Mouse (Mus musculus) intestine, embryonic 16.5 days (tissue): ENCODE measurements at regions not wholly inside any gene's neighbourhood (a gene's known extent, or its start where the extent isn't known, plus 50 kb on each side); places are given as distances from the start of the nearest gene placed in this dataset.
A peak's percentile ranks its signal among the peaks of the same experiment; 100 is the strongest.

Experiments
- ATAC-seq: fragments of 200-750 bp; cut with Nextera tagmentation; 2 replicates; pipeline ENCODE4 v1.8.0; 2017; ENCODE audit warnings: moderate TSS enrichment, moderate library complexity
- H3K27ac ChIP-seq: fragments of 300-500 bp; sonication (generic); 2 replicates; pipeline ENCODE4 v1.5.1; 2014; ENCODE audit warnings: mild to moderate bottlenecking, low read length
- H3K27me3 ChIP-seq: fragments of 300-500 bp; sonication (generic); replicated peaks from 2 replicates; pipeline ENCODE4 v1.6.1; 2014; ENCODE audit warnings: low read length, control low read depth, mixed read lengths; ENCODE audit not compliant: control insufficient read depth, insufficient read depth
- H3K36me3 ChIP-seq: fragments of 300-500 bp; sonication (generic); 2 replicates; pipeline ENCODE4 v1.6.1; 2014; ENCODE audit warnings: low read length, control low read depth; ENCODE audit not compliant: control insufficient read depth, insufficient read depth
- H3K4me1 ChIP-seq: fragments of 300-500 bp; sonication (generic); 2 replicates; pipeline ENCODE4 v1.6.1; 2014; ENCODE audit warnings: low read length, control low read depth, mixed read lengths; ENCODE audit not compliant: control insufficient read depth, insufficient read depth
- H3K4me2 ChIP-seq: fragments of 300-500 bp; sonication (generic); 2 replicates; pipeline ENCODE4 v1.6.1; 2014; ENCODE audit warnings: low read depth, low read length, control low read depth
- H3K4me3 ChIP-seq: fragments of 300-500 bp; sonication (generic); 2 replicates; pipeline ENCODE4 v1.5.1; 2014; ENCODE audit warnings: mild to moderate bottlenecking, low read length
- H3K9ac ChIP-seq: fragments of 300-500 bp; sonication (generic); 2 replicates; pipeline ENCODE4 v1.6.1; 2014; ENCODE audit warnings: low read depth, low read length
- H3K9me3 ChIP-seq: fragments of 300-500 bp; sonication (generic); 2 replicates; pipeline ENCODE4 v1.6.1; 2016; ENCODE audit warnings: low read length, control low read depth; ENCODE audit not compliant: control insufficient read depth
- WGBS: fragments of 180-500 bp; shearing (Covaris S2); extraction: QIAGEN DNeasy Blood & Tissue Kit; methylation state at CpG from one replicate; pipeline ENCODE4 v1.1.7; 2014; 5-methylcytosine and 5-hydroxymethylcytosine counted together

DNA sequence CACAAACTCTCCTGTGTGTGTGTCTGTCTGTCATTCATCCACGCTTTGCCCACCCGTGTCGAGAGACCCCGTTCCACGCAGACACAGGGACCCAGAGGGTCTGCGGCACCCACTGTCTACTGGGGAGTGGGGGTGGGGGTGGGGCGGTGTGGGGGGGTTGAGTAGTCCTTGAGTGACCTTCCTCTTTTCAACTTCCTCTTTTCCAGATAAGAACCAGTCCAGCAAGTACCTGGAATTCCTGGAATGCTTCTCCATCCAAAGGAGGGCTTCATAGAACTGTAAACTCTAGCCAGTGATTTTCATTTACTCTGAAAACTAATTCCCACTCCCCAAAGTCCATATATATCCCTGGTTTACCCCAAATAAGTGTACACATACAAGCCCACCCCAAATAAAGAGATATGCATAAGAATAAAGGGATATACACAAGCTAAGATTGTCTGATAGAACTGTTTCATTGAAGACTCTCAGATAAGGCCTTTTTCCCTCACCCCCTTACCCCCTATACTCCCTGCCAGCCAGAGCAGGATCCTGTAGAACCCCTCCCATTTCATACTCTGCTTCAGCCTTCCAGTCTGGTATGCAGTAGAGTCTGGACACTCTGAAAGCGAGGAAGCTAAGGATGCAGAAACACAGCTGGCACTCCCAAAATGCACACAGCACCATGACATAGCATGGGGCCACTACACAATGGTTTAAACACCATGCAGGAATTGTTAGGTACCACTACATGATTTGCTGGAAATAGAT is 172.0 kb downstream of the Gm9733 start:
- no peak for ATAC-seq
- no peak overlapping the region for H3K27ac ChIP-seq
- 85% methylated on average over 8 of the region's 8 CpGs for WGBS

DNA sequence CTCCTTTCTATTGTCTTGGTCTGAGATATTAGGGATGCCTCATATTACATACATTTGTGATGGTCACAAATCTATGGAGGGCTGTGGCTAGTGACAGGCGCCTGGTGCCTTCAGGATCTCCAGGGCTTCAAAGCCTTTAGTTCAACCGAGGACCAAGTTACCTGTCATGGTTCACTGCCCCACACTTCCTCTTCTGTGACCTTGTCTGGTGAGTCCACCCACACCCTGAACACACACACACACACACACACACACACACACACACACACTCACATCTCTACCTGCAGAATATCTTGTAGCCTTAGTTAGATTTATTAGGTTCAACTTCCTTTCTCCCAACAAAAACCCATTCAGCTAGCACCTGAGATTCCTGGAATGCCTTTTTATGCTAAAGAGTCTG is 156.3 kb downstream of the Gm9733 start:
- H3K4me3 ChIP-seq: no peak overlapping the region
- no peak overlapping the region for H3K27ac ChIP-seq
- H3K9ac ChIP-seq: no peak overlapping the region
- no peak for ATAC-seq
- H3K4me2 ChIP-seq: no peak overlapping the region
- 86% methylated on average over 2 of the region's 2 CpGs for WGBS
- no peaks in the 10 kb centered on the region for H3K27me3 ChIP-seq
- no peaks in the 10 kb centered on the region for H3K36me3 ChIP-seq
- no peaks in the 10 kb centered on the region for H3K4me1 ChIP-seq
- H3K9me3 ChIP-seq: no peaks in the 10 kb centered on the region

More for the DNA sequence above, 172.0 kb downstream of the Gm9733 start:
- no peaks in the 10 kb centered on the region for H3K9me3 ChIP-seq
- H3K9ac ChIP-seq: no peak overlapping the region
- no peaks in the 10 kb centered on the region for H3K36me3 ChIP-seq
- no peaks in the 10 kb centered on the region for H3K27me3 ChIP-seq
- H3K4me1 ChIP-seq: no peaks in the 10 kb centered on the region
- no peak overlapping the region for H3K4me3 ChIP-seq
- H3K4me2 ChIP-seq: no peak overlapping the region

- H3K27me3 ChIP-seq: no peaks in the 10 kb centered on the region
- no peak overlapping the region for H3K4me2 ChIP-seq
- H3K36me3 ChIP-seq: no peaks in the 10 kb centered on the region
- H3K27ac ChIP-seq: no peak overlapping the region
- no peak overlapping the region for H3K4me3 ChIP-seq
- H3K9me3 ChIP-seq: no peaks in the 10 kb centered on the region
- no peak for ATAC-seq
- WGBS: 75% methylated on average over 6 of the region's 6 CpGs
- no peaks in the 10 kb centered on the region for H3K4me1 ChIP-seq
- no peak overlapping the region for H3K9ac ChIP-seq
Observed at GRCm38 (mm10) chr3:15179079-15179812, 152.9 kb downstream of the Gm9733 start.

GRCm38 (mm10) chr3:15181111-15181510 is 151.0 kb downstream of the Gm9733 start:
- no peak overlapping the region for H3K27ac ChIP-seq
- H3K27me3 ChIP-seq: no peaks in the 10 kb centered on the region
- no peaks in the 10 kb centered on the region for H3K4me1 ChIP-seq
- H3K36me3 ChIP-seq: no peaks in the 10 kb centered on the region
- no peak overlapping the region for H3K9ac ChIP-seq
- H3K9me3 ChIP-seq: no peaks in the 10 kb centered on the region
- WGBS: 91% methylated on average over 5 of the region's 5 CpGs
- no peak for ATAC-seq
- no peak overlapping the region for H3K4me3 ChIP-seq
- H3K4me2 ChIP-seq: no peak overlapping the region

DNA sequence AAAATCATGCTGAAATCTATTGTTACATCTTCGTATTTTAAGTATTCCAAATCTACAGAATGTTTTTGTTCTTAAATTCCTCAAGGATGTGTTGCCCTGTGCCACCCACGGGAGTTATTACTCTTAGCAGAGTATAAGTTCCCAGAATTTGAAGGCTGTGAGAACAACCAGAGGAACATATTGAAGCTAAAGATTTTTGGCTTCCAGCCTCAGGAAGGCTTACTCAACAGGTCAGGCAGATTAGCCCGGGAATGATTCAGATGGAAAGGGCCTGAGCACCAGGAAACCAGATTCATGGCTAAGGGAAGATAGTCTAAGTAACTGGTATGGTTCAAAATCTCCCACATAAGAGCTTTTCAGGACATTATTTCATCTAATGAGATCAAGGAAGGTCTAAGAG is 145.4 kb downstream of the Gm9733 start:
- Histone ChIP-seq H3K9me3 (no peaks in the 10 kb centered on the region), H3K36me3 (no peaks in the 10 kb centered on the region), H3K4me3 (no peak overlapping the region), H3K27me3 (no peaks in the 10 kb centered on the region), H3K27ac (no peak overlapping the region), H3K4me1 (no peaks in the 10 kb centered on the region), H3K9ac (no peak overlapping the region), H3K4me2 (no peak overlapping the region)
- WGBS: 71% methylated on average over 3 of the region's 3 CpGs
- no peak for ATAC-seq

DNA sequence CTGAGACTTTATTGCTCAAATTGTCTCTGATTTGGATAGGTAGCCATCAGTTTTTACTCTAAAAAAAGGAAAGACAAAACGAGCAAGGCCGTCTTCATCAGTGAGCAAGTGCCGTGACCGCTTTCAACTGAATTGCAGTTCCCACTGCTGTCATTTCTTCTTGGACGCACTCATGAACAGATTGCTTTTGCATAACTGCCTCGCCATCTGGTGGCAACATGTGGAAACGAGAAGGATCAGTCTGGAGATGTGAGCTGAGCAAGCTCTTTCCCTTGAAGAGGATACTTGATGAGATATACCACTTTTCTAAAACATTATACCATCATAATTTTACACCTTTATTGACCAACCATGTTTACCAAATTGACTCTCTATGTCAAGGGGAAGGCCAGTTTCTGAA is 137.7 kb downstream of the Gm9733 start:
- H3K9ac ChIP-seq: no peak overlapping the region
- no peaks in the 10 kb centered on the region for H3K36me3 ChIP-seq
- WGBS: 7% methylated on average over 7 of the region's 7 CpGs
- ATAC-seq: peak; percentile 80
- H3K4me3 ChIP-seq: no peak overlapping the region
- H3K4me1 ChIP-seq: no peaks in the 10 kb centered on the region
- no peak overlapping the region for H3K27ac ChIP-seq
- H3K4me2 ChIP-seq: no peak overlapping the region
- H3K27me3 ChIP-seq: no peaks in the 10 kb centered on the region
- no peaks in the 10 kb centered on the region for H3K9me3 ChIP-seq

DNA sequence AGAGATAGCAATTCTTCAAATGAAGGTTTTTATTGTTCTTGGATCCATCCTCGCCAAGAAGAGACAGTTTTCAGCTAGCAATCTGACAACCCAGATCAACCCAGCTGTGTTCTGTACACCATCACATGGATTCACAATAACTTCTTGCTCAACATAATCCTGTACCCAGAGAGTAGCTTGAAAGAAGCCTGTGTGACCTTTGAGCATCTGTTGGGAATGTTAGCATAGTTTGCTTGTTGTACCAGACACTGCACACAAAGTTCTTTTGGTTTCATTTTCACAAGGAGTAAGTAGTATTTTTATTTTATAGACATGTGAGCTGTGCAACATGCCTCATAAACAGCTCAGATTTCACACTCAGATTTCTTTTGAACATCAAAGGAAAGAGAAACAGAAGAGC is 136.0 kb downstream of the Gm9733 start:
- Histone ChIP-seq H3K27me3 (no peaks in the 10 kb centered on the region), H3K9me3 (no peaks in the 10 kb centered on the region), H3K4me1 (no peaks in the 10 kb centered on the region), H3K9ac (no peak overlapping the region), H3K36me3 (no peaks in the 10 kb centered on the region), H3K4me2 (no peak overlapping the region), H3K4me3 (no peak overlapping the region), H3K27ac (no peak overlapping the region)
- ATAC-seq: peak; percentile 65; the same call in 1 of the 2 replicates
- 41% methylated on average over 1 of the region's 1 CpGs for WGBS

GRCm38 (mm10) chr3:15198086-15198485 is 134.0 kb downstream of the Gm9733 start:
- no peak overlapping the region for H3K4me2 ChIP-seq
- H3K27ac ChIP-seq: no peak overlapping the region

GRCm38 (mm10) chr3:15200309-15200708 is 131.8 kb downstream of the Gm9733 start:
- Histone ChIP-seq H3K4me2 (no peak overlapping the region), H3K27me3 (no peaks in the 10 kb centered on the region), H3K4me1 (no peaks in the 10 kb centered on the region), H3K27ac (no peak overlapping the region), H3K4me3 (no peak overlapping the region), H3K36me3 (no peaks in the 10 kb centered on the region), H3K9ac (no peak overlapping the region), H3K9me3 (no peaks in the 10 kb centered on the region)
- WGBS: 63% methylated on average over 1 of the region's 1 CpGs
- ATAC-seq: no peak

More at GRCm38 (mm10) chr3:15198086-15198485, 134.0 kb downstream of the Gm9733 start:
- Histone ChIP-seq H3K27me3 (no peaks in the 10 kb centered on the region), H3K9me3 (no peaks in the 10 kb centered on the region), H3K36me3 (no peaks in the 10 kb centered on the region), H3K4me1 (no peaks in the 10 kb centered on the region), H3K9ac (no peak overlapping the region), H3K4me3 (no peak overlapping the region)
- no peak for ATAC-seq
- 87% methylated on average over 3 of the region's 3 CpGs for WGBS
